Mouse (Mus musculus): ENCODE measurements around the gene Esyt1. TPM values are rescaled to one million over a fixed set of nuclear protein-coding genes. Genes with fewer than 3 reads are reported as not detected.

Esyt1 gene
- polyA plus RNA-seq, 2 experiments: 7.0 to 10.3 TPM

- Histone ChIP-seq H3K27ac (no peak overlapping the region), H3K4me1 (replicated peaks; ENCODE audit: control insufficient read depth in 2 of 2, insufficient read depth in 2 of 2, low read length in 1 of 2) (peaks cover 14 to 27% of the 10 kb centered on the region in 2 experiments), H3K27me3 (ENCODE audit: control insufficient read depth, insufficient read depth, low read length) (no peaks in the 10 kb centered on the region)
Measured at GRCm38 (mm10) chr10:128496509-128497077, 29.1 kb downstream of the Esyt1 start.

GRCm38 (mm10) chr10:128495903-128496302 is 29.8 kb downstream of the Esyt1 start:
- no peaks in the 10 kb centered on the region for H3K27me3 ChIP-seq (ENCODE audit: control insufficient read depth, insufficient read depth, low read length)
- peaks cover 16 to 33% of the 10 kb centered on the region in 2 experiments for H3K4me1 ChIP-seq (replicated peaks; ENCODE audit: control insufficient read depth in 2 of 2, insufficient read depth in 2 of 2, low read length in 1 of 2)
- H3K4me2 ChIP-seq (ENCODE audit: low read depth): no peak overlapping the region
- H3K4me3 ChIP-seq (ENCODE audit: insufficient read depth in 1 of 2, low read depth in 2 of 2, low read length in 2 of 2): no peak overlapping the region
- no peak for ATAC-seq (ENCODE audit: insufficient read depth)
- no peak overlapping the region for H3K27ac ChIP-seq
- DNase-seq (ENCODE audit: low read depth in 3 of 3, low spot score in 3 of 3): no peak
- WGBS (ENCODE audit: insufficient replicate concordance): 61% methylated on average over 4 of the region's 4 CpGs
- H3K9me3 ChIP-seq (ENCODE audit: control insufficient read depth, low read length): no peaks in the 10 kb centered on the region
- no peak overlapping the region for H3K9ac ChIP-seq (replicated peaks)
- H3K36me3 ChIP-seq (replicated peaks; ENCODE audit: control insufficient read depth, insufficient read depth, low read depth): peaks cover 5% of the 10 kb centered on the region
- no peak for TF ChIP-seq EP300 (IDR thresholded peaks at IDR 0.05; ENCODE audit: low read depth)

More at GRCm38 (mm10) chr10:128496509-128497077, 29.1 kb downstream of the Esyt1 start:
- no peak for TF ChIP-seq CTCF (IDR thresholded peaks at IDR 0.05; ENCODE audit: low read depth)
- TF ChIP-seq EP300 (IDR thresholded peaks at IDR 0.05; ENCODE audit: low read depth): no peak
- Histone ChIP-seq H3K4me2 (ENCODE audit: low read depth) (no peak overlapping the region), H3K9me3 (ENCODE audit: control insufficient read depth, low read length) (no peaks in the 10 kb centered on the region), H3K4me3 (ENCODE audit: insufficient read depth in 1 of 2, low read depth in 2 of 2, low read length in 2 of 2) (no peak overlapping the region), H3K36me3 (replicated peaks; ENCODE audit: control insufficient read depth, insufficient read depth, low read depth) (no peaks in the 10 kb centered on the region; the same call in none of the 2 replicates), H3K9ac (replicated peaks) (no peak overlapping the region)
- ATAC-seq (ENCODE audit: insufficient read depth) (no peak), DNase-seq (ENCODE audit: low read depth in 3 of 3, low spot score in 3 of 3) (no peak)
- 60% methylated on average over 6 of the region's 6 CpGs for WGBS (ENCODE audit: insufficient replicate concordance)

- Histone ChIP-seq H3K9ac (replicated peaks) (peak overlapping the region; percentile 96), H3K4me1 (replicated peaks; ENCODE audit: control insufficient read depth in 2 of 2, insufficient read depth in 2 of 2, low read length in 1 of 2) (peaks cover 16 to 33% of the 10 kb centered on the region in 2 experiments), H3K4me3 (ENCODE audit: insufficient read depth in 1 of 2, low read depth in 2 of 2, low read length in 2 of 2) (peak overlapping the region; percentile 92 to 99; a peak in 3 of 4 replicates), H3K27ac (peak overlapping the region; percentile 88; the same call in 1 of the 2 replicates), H3K36me3 (replicated peaks; ENCODE audit: control insufficient read depth, insufficient read depth, low read depth) (peaks cover 10% of the 10 kb centered on the region), H3K27me3 (ENCODE audit: control insufficient read depth, insufficient read depth, low read length) (no peaks in the 10 kb centered on the region), H3K4me2 (ENCODE audit: low read depth) (peak overlapping the region; percentile 68), H3K9me3 (ENCODE audit: control insufficient read depth, low read length) (no peaks in the 10 kb centered on the region)
- WGBS (ENCODE audit: insufficient replicate concordance): 53% methylated on average over 2 of the region's 2 CpGs
- TF ChIP-seq CTCF (IDR thresholded peaks at IDR 0.05; ENCODE audit: low read depth) (no peak), EP300 (IDR thresholded peaks at IDR 0.05; ENCODE audit: low read depth) (no peak)
- DNase-seq (ENCODE audit: low read depth in 3 of 3, low spot score in 3 of 3) (no peak), ATAC-seq (ENCODE audit: insufficient read depth) (no peak)
Measured at GRCm38 (mm10) chr10:128495270-128495669, 30.4 kb downstream of the Esyt1 start.

GRCm38 (mm10) chr10:128494667-128495245 is 30.9 kb downstream of the Esyt1 start:
- Histone ChIP-seq H3K4me3 (ENCODE audit: insufficient read depth in 1 of 2, low read depth in 2 of 2, low read length in 2 of 2) (peak overlapping the region; percentile 92 to 99), H3K4me1 (replicated peaks; ENCODE audit: control insufficient read depth in 2 of 2, insufficient read depth in 2 of 2, low read length in 1 of 2) (peaks cover 16 to 30% of the 10 kb centered on the region in 2 experiments), H3K9ac (replicated peaks) (peak overlapping the region; percentile 96), H3K9me3 (ENCODE audit: control insufficient read depth, low read length) (no peaks in the 10 kb centered on the region), H3K4me2 (ENCODE audit: low read depth) (peak overlapping the region; percentile 68), H3K27me3 (ENCODE audit: control insufficient read depth, insufficient read depth, low read length) (no peaks in the 10 kb centered on the region), H3K27ac (peak overlapping the region; percentile 88; the same call in 1 of the 2 replicates), H3K36me3 (replicated peaks; ENCODE audit: control insufficient read depth, insufficient read depth, low read depth) (peaks cover 16% of the 10 kb centered on the region)
- no peak for TF ChIP-seq EP300 (IDR thresholded peaks at IDR 0.05; ENCODE audit: low read depth)
- peak; percentile 21; the same call in 1 of the 2 replicates for TF ChIP-seq CTCF (IDR thresholded peaks at IDR 0.05; ENCODE audit: low read depth)
- DNase-seq (ENCODE audit: low read depth in 3 of 3, low spot score in 3 of 3) (no peak), ATAC-seq (ENCODE audit: insufficient read depth) (no peak)
- WGBS (ENCODE audit: insufficient replicate concordance): 34% methylated on average over 11 of the region's 11 CpGs

All from liver, embryonic 14.5 days (tissue).